Mouse (Mus musculus) c-Kit-negative CD71-positive TER-119-positive erythroid progenitor cells, embryonic 14.5 days (primary cell): ENCODE measurements around the gene Gm42878.
"Not testable (repeated sequence)": the region's sequence is repeated elsewhere in the genome, so short reads cannot be mapped to it uniquely, and the experiment has no call there.

Experiments
- DNase-seq: peaks from one replicate; pipeline ENCODE4 v3.0.0-alpha.2; 2013; ENCODE audit warnings: low read depth, low spot score

Gm42878 gene

DNA sequence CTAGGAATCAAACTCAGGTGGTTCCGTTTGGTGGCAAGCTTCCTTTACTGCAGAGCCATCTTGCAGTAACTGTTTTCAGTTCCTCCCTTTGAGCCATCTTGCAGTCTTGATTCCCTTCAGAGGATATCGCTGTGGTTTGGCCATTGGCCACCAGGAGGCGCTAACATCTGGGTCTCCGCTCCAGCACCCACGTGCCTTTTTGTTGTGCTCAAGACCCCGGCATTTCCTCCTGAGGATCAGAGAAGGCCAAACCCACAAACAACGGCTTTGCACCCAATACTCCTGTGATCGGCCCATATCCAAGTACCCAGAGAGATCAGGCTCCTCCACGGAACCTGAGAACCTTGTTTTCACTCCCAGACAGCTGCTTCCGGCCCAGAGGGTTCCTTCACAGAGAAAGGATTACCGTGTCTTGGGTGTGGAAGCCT, 19.2 kb upstream of the Gm42878 start:
- DNase-seq: peak; percentile 58

DNA sequence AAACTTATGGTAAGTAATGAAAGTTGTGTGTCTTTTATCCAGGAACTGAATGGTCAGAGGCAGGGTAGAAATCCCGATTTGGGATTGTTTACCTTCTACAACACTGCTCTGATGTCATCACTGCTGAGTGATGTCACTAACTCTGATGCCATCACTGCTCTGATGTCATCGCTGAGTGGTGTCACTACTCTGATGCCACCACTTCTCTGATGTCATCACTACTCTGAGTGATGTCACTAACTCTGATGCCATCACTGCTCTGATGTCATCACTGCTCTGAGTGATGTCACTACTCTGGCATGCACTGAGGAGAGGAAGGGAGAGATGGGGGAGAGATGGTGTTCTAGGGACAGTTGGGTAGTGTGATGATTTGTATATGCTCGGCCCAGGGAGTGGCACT, 17.2 kb upstream of the Gm42878 start:
- DNase-seq: no peak

DNA sequence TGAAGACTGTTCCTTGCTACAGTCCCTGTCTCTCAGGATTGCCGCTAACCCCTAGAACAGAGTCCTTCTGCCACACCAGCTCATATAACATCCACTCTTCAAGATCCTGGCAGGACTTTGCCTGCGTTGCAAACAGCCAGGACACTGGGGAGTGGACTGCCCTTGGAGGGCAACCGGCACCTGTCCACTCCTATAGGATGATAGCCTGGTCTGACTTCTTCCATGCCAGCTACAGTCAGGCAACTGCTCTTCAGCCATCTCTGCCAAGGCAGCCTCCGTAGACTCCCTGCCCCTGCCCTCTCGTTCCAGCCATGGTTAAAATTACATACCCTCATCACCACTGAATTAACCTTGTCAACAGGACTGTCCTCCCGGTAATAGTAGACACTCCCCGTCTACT, 3.9 kb upstream of the Gm42878 start:
- DNase-seq: no peak

DNA sequence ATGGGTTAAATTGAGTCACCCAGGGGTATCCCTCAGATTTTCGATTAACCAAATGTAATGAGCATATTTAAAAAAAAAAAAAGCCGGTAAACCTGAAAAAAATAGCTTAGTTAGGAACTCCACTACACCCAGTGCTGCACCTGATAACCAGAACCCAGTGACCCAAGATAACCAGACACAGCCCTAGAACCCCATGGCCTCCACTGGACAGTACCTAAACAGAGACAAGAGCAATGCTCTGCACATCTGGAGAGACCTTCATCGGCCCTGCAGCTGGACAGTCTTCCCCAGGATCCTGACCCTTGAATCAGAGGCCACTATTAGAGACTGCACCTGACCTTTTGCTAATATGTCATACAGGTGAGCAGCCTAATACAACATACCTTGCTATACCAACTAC, 1.8 kb upstream of the Gm42878 start:
- no peak for DNase-seq

DNA sequence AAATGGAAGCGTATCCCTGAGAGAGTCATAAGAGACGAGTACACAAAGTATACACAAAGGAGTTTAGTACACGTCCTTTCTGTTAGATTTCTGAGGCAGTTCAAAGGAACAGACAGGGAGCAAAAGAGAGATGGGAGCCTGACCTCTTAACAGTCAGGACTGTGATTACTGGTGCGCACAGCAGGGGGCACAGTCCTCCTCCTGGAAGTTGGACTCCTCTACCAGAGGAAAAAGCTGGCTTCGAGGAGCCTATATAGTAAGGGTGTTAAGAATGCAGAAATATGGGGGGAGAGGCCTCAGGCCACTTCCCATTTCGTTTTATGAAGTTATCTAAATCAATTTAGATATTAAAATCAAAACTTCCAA, 1.2 kb upstream of the Gm42878 start:
- peak; percentile 46 for DNase-seq

DNA sequence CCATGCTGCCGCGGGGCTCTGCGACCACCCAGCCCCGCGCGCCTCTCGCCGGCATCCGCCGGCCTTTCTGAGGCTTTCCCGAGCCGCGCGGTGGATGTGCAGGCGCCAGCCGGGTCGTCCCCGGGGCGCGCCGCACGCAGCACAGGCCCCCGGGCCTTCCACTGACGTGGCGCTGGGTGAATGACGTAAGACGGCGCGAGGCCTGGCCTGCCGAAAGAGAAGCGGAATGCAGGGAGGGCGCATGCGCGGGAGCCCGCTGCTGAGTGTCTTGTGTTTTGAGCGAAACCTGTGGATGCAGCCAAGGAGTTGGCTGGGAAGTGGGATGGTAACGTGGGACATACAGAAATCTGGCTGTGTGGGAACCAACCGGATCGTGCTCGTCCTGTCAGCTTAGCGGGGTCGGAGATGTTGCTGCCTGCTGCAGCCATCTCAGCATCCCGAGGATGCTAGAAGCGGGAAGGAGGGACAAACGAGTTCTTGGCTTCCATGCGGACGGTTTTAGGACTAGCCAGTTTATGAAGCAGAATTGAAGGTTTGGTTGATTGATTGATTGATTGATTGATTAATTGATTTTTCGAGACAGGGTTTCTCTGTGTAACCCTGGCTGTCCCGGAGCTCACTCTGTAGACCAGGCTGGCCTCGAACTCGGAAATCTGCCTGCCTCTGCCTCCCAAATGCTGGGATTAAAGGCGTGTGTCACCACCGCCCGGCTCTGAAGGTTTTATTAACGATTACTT, 679 bp upstream of the Gm42878 start, which contains the start of gene Mapkapk5:
Mapkapk5 (minus strand) TSS at position 113 of the 737 bp plus-strand sequence.
- peak; percentile 94 for DNase-seq

DNA sequence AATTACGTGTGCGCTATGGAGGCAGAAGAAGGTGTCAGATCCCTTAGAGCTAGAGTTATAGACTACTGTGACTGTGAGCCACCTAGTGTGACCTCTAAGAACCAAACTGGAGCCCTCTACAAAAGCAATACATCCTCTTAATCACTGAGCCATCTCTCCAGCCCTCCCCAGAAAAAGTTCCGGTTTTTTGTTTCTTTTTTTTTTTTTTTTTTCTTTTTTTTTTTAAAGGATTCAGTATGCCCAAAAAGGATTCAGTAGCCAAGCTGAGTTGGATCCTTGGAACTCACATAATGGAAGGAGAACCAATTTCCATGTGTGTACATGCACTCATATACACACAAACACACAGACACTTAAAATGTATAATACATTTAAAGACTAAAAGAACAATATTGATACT, 1.9 kb downstream of the Gm42878 start:
- no peak for DNase-seq

DNA sequence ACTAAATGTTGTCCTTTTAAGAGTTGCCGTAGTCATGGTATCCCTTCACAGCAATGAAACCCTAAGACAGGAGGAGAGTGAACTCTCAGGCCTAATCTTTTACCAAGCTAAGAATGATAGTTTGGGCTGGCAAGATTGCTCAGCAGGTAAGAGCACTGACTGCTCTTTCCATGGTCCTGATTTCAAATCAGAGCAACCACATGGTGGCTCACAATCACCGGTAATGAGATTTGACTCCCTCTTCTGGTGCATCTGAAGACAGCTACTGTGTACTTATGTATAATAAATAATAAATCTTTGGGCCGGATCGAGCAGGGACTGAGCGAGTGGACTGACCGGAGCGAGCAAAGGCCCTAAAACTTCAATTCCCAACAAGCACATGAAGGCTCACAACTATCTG, 4.0 kb downstream of the Gm42878 start:
- no peak for DNase-seq

DNA sequence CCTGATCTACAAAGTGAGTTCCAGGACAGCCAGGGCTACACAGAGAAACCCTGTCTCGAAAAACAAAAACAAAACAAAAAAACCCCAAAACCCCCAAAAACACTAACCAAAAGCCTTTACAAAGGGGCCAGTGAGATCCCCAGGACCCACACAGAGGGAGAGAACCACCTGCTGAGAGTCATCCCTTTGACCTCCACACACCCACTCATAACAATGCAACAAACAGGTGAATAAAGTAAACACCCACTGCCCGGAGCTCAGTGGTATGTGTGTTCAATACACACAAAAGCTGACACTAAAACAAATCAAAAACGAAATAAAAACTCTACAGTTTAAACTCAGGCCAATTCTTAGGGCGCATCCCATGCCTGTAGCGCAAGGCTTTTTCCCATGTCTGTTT, 5.2 kb downstream of the Gm42878 start:
- DNase-seq: no peak

DNA sequence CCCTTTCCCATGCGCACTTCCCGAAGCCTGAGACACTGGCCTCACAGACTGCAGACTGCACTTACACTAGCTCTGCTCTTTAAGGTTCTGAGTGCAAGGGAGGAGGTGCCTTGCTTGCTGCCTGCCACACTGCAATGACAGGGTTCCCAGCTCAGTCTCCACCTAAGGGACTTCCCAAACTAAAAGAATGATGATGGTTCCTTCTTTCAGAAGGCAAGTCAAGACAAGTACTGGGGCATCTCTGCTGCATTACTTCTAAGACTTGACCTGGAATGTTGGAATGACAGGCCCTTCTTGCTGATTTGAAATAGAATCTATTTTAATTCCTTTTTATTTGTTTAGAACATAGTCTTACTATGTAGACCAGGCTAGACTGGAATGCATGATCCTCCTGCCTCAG, 7.7 kb downstream of the Gm42878 start:
- DNase-seq: no peak

DNA sequence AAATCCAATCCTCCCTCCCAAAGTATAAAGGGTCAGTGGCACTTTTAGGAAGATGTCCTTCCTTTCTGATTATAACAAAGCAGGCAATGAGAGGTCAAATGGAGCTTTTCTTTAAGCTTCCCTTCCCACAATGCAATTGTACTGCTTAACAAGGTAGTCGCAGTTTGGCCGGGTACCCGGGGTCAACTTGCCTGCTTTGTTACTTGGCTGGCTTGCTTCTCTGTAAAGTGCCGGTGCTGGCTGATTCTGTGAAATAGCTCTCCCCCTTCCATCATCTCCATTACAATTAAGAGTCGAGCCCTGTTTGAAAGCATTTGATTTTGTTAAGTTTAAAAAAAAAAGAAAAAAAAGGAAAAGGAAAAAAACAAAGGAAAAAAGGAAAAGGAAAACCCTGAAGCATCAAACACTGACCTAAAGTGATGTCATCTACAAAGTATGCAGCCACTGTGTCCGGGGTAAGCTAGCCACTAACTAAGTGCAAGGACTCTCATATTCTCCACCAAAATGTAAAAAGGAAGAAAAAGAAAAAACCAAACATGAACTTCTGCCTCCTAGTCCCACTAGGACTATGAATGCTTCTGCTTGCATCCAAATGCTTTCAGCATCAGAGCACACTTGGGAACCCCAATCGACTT, 8.2 kb downstream of the Gm42878 start:
- DNase-seq: no peak

DNA sequence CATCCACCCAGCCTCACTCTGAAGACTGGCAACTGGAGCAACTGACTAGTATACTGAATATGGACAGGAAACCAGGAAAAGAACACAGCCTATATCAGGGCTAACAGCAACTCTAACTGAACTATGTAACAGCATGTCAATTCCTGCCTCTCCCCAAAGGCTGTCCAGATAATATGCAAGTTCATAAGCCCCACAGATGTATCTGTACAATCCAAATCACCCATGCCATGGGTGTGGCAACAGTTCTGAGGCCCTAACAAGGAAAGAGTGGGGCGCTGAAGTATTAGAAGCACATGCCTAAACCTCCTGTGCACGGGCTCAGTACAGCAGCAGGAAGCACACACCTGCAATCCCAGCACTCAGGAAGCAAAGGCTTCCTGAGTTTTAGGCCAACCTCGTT, 10.2 kb downstream of the Gm42878 start:
- DNase-seq: no peak

DNA sequence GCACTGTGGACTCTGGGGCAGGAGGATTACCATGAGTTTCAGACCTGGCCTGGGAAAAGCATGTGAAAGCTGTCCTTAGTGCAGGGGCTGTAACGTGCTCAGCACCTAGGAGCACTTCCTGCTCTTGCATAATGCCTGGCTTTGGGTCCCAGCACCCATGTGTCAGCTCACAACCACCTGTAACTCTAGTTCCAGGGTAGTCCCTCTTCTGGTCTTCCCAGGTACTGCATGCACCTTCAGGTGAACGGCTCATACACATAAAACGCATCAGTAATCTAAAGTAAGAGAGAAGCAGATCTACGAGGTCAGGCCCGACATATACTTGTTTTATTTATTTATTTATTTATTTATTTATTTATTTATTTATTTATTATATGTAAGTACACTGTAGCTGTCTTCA, 10.8 kb downstream of the Gm42878 start:
- no peak for DNase-seq

DNA sequence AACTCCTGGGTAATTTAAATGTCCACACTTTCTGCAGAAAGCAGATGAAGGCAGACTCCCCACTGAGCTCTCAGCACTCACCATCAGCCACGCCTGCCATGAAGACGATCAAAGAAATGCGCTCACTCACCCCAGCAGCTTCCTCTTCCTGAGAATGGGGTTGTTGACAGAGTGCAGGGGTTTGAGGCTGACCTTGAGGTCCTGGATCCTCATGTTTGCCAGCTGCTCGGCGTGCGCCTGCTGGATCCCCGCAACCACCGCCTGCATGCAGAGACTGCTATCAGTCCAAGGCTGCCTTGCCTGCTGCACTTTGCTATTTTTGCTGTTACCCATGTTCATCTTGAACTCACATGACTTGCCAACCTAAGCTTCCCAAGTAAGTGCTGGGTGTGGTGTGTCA, 18.3 kb downstream of the Gm42878 start:
- DNase-seq: no peak

DNA sequence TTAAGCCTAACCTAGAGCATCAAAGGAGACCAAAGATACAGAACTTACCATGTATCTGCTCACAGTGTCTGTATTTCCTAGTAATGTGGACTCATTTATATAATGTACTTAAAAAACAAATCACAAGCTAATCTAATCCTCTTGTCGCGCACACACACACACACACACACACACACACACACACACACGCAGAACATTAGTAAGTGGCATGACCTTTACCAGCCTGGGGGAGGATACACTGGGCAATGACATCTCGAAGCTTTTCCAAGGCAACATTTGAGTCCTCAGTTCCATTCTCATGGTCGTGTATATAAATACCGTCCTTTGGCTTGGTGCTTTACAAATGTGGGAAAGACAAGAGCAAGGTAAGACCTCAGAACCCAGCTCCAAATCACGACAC, 18.8 kb downstream of the Gm42878 start:
- DNase-seq: no peak

DNA sequence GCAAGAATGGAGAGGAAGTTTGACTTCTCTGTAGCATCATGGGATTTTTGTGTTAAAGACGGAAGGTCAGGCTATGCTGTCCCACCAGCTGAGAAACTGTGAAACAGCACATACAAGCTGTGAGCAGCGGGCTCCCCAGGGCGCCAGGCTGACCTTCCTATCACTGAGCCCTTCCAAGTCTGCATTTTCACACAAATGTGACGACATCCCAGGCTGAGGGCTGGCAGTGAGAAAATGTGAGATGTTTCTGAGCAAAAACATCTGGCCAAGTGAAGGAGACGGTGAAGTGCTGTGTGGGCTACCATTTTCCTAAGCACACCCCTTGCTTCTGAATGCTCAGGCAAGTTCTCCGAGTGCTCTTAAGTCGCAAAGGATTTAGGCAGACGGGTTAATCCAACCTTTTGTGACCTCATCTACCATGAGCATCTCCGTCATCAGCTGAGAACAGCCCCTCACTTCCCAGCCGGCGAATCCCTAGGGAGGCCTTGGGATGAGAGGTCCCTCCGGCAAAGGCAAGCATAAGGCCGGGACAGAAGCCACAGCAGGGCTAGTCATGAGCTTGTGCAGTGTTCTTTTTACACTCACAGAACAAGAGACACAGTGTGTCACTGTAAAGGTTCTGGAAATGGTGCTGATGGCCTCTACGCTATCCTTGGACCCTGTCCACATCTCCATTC, 19.4 kb downstream of the Gm42878 start:
- DNase-seq: no peak

DNA sequence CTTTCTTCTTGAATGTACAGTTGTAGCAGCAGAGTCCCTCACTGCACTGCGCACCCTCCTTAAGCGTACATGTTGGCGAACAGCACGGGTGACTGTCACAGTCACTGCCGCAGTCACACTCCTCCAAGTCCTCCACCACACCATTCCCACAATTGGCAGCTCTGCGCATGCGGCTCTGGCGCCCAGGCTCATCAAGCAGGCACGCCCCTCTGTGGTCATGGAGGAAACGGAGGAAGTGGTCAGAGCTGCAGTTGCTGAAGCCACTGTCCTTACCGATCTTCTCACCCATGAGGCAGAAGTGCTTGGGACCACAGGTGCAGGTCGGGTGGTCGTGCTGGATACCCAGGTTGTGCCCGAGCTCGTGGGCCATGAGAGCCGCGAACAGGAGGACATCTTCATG, 25.5 kb downstream of the Gm42878 start:
- not testable (repeated sequence) for DNase-seq

DNA sequence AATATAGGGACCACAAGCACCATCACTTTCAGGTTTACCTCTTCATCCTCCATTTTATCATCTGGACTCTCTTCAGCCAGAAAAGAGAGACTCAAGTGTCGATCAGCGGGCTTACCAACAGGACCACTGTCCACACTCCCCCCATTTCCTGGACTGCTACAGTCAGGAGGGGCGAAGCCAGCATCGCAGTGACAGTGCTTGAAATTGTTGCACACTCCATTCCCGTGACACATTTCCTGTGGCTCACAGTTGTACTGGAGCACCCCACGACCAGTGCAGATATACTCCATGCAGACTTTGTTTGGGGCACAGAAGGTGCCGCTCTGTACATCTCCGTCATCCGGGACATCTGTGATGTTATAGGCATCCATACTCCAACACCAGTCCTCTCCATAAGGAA, 26.3 kb downstream of the Gm42878 start:
- no peak for DNase-seq

DNA sequence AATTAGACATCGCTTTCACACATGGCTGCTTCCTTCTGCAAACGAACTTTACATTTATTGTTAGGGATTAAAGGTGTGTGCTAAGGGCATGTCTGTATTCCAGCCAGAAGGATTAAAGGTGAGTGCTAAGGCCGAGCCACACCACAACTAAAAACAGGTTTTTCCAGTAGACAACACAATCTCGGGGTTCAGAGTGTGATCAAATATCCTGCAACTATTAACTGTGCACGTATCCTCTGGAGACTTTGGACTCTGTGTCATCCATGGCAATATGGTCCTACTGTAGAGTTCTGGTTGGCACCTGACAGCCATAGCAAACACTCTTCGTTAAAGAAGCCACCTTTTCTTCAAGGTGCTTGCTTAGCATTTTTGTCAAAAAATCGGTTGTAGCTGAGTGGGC, 35.3 kb downstream of the Gm42878 start:
- DNase-seq: no peak

DNA sequence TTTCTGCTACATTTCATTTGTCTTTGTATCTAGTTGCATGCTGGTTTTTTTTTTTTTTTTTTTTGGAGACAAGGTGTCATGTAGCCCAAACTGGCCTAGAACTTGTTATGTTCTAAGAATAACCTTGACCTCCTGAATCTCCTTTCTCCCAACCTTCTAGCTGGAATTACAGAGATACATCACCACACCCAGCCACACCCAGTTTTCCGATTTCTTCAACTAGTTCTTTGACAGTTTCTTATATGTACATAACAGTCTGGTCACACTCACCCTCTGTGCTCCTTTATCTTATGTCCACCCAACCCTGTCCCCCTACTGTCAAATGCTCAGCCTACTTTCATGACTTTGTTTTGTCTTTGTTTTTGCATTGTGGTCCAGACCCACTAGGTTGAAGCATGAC, 38.4 kb downstream of the Gm42878 start:
- DNase-seq: no peak

DNA sequence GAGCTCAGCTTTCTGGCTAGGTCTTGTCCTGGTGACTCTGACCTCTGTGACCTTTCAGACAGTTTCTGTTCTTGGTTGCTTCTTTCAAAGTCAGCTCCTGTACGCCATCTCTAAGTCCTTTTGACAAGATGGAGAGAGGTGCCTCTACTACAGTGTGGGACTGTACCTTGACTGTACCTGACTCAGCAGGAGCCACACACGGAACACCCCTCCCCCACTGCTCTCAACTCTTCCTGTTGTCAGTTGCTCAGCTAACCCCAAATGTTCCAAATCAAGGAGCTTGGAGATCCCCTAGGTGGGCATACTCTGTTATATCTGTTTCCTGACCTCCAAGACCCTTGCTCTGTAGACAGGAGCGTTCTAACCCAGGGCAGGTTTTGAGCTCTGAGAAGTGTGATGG, 42.1 kb downstream of the Gm42878 start, which contains the start of gene Adam1b:
Adam1b (minus strand) TSS at position 205 of the 400 bp plus-strand sequence.
- no peak for DNase-seq

DNA sequence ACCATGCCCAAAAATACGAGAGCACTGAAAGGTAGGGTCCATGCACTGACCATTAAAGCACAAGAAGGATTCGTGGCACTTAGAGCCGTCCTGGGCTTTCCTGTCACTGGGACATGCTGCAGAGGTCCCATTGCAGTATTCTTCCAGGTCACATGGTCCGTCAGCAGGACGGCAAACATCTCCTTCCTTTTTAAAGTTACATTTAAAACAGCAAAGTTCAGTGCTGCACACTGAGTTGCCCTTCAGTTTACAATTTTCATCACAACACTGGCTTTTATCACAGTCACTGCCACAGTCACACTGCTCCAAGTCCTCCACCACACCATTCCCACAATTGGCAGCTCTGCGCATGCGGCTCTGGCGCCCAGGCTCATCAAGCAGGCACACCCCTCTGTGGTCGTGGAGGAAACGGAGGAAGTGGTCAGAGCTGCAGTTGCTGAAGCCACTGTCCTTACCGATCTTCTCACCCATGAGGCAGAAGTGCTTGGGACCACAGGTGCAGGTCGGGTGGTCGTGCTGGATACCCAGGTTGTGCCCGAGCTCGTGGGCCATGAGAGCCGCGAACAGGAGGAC, 43.8 kb downstream of the Gm42878 start:
- DNase-seq: not testable (repeated sequence)

DNA sequence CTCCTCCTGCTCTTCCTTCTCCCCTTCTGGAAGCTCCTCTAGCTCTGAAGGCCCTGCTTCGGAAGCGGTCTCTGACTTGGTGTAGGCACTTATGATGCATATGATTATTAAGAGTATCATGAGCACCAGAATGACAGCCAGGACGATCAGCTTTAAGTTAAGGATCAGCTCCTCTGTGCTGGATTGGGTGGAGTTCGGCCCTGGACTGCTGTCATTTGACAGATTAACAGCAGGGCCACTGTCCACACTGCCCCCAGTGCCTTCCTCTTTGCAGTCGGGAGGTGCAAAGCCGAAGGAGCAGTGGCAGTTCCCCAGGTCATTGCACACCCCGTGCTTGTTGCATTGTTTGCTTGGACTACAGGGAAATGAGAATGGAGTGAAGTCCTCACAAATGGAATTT, 44.6 kb downstream of the Gm42878 start:
- DNase-seq: no peak
